Mouse (Mus musculus): ENCODE data around the gene Adrm1.

DNA sequence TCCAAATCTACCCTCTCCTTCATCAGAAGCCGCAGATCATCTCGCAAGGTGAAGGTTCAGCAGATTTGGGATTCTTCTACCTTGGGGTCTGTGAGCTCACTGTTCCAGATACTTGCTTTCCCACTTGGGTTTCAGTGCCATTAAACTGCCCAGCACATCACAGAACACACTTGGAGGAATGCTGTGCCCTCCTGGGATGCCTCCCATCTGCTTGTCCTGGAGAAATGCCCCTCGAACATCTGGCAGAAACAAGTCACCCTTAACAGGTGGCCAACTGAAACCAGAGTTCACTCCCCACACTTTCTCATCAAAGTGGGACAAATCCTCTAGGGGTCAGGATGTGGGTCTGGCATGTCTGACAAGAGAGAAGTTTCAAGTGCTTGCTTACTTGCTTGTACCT is 12.7 kb upstream of the Adrm1 start:
- TF ChIP-seq POLR2A (IDR thresholded peaks at IDR 0.05; ENCODE audit: low read depth, low read length) (no peak), CTCF (IDR thresholded peaks at IDR 0.05; ENCODE audit: extremely low read depth, insufficient read depth, insufficient read length, insufficient replicate concordance) (no peak)
